Mouse (Mus musculus) CH12.LX (cell line): ENCODE data around the gene Pld1.

ENCODE experiments used
- CTCF ChIP-seq, 2 experiments: IDR thresholded peaks in 1 of 2; conservative IDR thresholded peaks in 1 of 2; 2 replicates each; pipeline ENCODE4 v1.5.1; 2011 to 2012; ENCODE audit warnings: low read depth in 2 of 2, low read length in 2 of 2, improper control_type of control experiment in 1 of 2, inconsistent platforms in 1 of 2, mild to moderate bottlenecking in 1 of 2, moderate library complexity in 1 of 2
- ELF1 ChIP-seq: IDR thresholded peaks from 2 replicates; pipeline ENCODE4 v1.6.1; 2014; ENCODE audit warnings: low read depth, mild to moderate bottlenecking, inconsistent platforms, low read length, improper control_type of control experiment
- EP300 ChIP-seq: IDR thresholded peaks from 2 replicates; pipeline ENCODE4 v1.6.1; 2011; ENCODE audit warnings: low read length, improper control_type of control experiment
- MAFK ChIP-seq: IDR thresholded peaks from 2 replicates; pipeline ENCODE4 v1.6.1; 2011; ENCODE audit warnings: low read length, improper control_type of control experiment; ENCODE audit not compliant: insufficient replicate concordance
- MAX ChIP-seq: IDR thresholded peaks from 2 replicates; pipeline ENCODE4 v1.6.1; 2011; ENCODE audit warnings: low read length, improper control_type of control experiment
- NRF1 ChIP-seq: IDR thresholded peaks from 2 replicates; pipeline ENCODE4 v1.6.1; 2014; ENCODE audit warnings: low read depth, mild to moderate bottlenecking, inconsistent platforms, low read length, improper control_type of control experiment, moderate library complexity
- PAX5 ChIP-seq: IDR thresholded peaks from 2 replicates; pipeline ENCODE4 v1.6.1; 2012; ENCODE audit warnings: low read length, inconsistent platforms, mixed read lengths
- POLR2A ChIP-seq: IDR thresholded peaks from 2 replicates; pipeline ENCODE4 v1.6.1; 2011; ENCODE audit warnings: low read depth, mild to moderate bottlenecking, improper control_type of control experiment, low read length
- USF1 ChIP-seq: IDR thresholded peaks from 2 replicates; pipeline ENCODE4 v1.6.1; 2014; ENCODE audit warnings: low read depth, mild to moderate bottlenecking, inconsistent platforms, low read length, improper control_type of control experiment
- USF2 ChIP-seq: conservative IDR thresholded peaks from 2 replicates; pipeline ENCODE4 v1.6.1; 2011; ENCODE audit warnings: low read depth, low read length, improper control_type of control experiment

DNA sequence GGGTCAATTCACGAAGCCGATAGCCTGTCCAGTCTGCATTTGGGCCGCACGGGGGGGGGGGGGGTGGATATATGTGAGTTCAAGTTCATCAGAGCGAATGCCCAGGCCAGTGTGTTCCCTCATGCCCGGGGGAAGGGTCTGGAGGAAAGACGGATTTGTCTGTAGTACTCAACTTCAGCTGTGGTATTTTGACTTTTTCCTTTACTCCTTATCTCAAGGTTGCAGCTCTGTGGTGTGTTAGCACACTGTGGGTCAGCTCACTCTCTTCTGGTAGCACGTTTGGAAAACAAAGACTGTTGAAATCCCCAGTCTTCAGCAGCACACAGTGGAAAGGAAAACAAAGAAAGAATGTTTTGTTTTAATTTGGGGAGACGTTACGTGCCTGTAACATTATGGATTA is 40.3 kb upstream of the Pld1 start:
- TF ChIP-seq USF1: no peak
- no peak for TF ChIP-seq USF2
- TF ChIP-seq PAX5: no peak
- no peak for TF ChIP-seq MAX
- no peak for TF ChIP-seq ELF1
- TF ChIP-seq NRF1: no peak
- TF ChIP-seq MAFK: no peak
- TF ChIP-seq CTCF (conservative IDR thresholded peaks at IDR 0.05 in 1 of 2, IDR thresholded peaks at IDR 0.05 in 1 of 2; ENCODE audit: low read depth in 2 of 2, low read length in 2 of 2): no peak
- TF ChIP-seq EP300: no peak
- no peak for TF ChIP-seq POLR2A
